Mouse (Mus musculus): ENCODE measurements around the gene Selp. TPM values are rescaled to one million over a fixed set of nuclear protein-coding genes. Genes with fewer than 3 reads are reported as not detected.

Gene Selp
- polyA plus RNA-seq, 1 experiment from 2014 or later, result 0.53 TPM

DNA sequence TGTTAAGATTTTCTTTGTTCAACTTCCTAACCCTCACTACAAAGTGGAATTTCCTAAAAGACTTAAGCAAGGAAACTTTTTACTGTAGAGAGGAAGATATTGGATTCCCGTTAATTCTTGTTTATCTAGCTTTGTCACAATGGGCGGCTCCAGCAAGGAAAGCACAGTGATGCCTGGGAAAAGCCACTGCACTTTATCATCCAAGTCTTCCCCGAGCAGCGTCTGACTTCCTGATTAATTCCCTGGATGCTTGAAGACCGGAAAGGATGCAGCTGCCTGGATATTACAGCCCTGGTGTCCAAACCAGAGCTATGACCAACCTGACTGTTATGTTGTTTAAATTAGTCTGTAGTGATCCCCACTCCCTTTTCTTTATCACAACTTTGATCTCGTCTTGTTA is 18.3 kb upstream of the Selp start:
- H3K9me3 ChIP-seq (ENCODE audit: control insufficient read depth, low read length), result no peaks in the 10 kb centered on the region
- no peak for ATAC-seq (ENCODE audit: insufficient number of reproducible peaks, insufficient read depth, low FRiP score, low read depth)
- 34% methylated on average over 6 of the region's 6 CpGs for WGBS

DNA sequence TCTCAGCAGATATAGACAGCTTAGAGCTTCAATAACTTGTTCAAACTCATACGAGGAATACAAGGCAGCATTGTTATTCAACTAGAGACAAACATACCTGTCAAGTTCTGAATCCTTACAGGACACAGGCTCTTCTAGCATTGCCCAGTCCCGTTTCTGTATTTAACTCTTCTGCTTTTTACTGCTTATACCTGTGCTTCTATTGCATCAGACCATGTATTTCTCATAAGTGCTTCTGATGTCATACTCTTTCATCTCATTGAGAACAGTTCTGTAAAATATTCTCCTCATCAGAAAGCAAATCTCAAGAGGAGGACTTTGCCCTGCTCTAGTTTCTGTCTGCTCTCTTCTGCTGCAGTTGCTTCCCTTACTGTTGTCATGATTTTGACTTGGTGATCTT is 17.2 kb upstream of the Selp start:
- no peak for ATAC-seq (ENCODE audit: insufficient number of reproducible peaks, insufficient read depth, low FRiP score, low read depth)
- 67% methylated on average over 2 of the region's 2 CpGs for WGBS
- H3K27ac ChIP-seq (replicated peaks in 1 of 2; ENCODE audit: control insufficient read depth in 1 of 2, insufficient read depth in 1 of 2, low read depth in 2 of 2, low read length in 2 of 2), result no peak overlapping the region
- no peak overlapping the region for H3K4me2 ChIP-seq (ENCODE audit: low read length)
- H3K36me3 ChIP-seq (ENCODE audit: control insufficient read depth, insufficient read depth, low read length), result no peaks in the 10 kb centered on the region
- H3K4me3 ChIP-seq (ENCODE audit: control insufficient read depth in 1 of 2, insufficient read depth in 1 of 2, low read depth in 1 of 2, low read length in 2 of 2), result no peak overlapping the region
- H3K9me3 ChIP-seq (ENCODE audit: control insufficient read depth, low read length), result no peaks in the 10 kb centered on the region
- no peaks in the 10 kb centered on the region for H3K4me1 ChIP-seq (ENCODE audit: control insufficient read depth in 2 of 2, insufficient read depth in 2 of 2, low read length in 2 of 2)
- H3K9ac ChIP-seq (ENCODE audit: low read length), result no peak overlapping the region
- H3K27me3 ChIP-seq (ENCODE audit: control insufficient read depth, insufficient read depth, low read length), result no peaks in the 10 kb centered on the region

More for the DNA sequence above, 18.3 kb upstream of the Selp start:
- Histone ChIP-seq H3K9ac (ENCODE audit: low read length) (no peak overlapping the region), H3K27ac (replicated peaks in 1 of 2; ENCODE audit: control insufficient read depth in 1 of 2, insufficient read depth in 1 of 2, low read depth in 2 of 2, low read length in 2 of 2) (no peak overlapping the region), H3K4me2 (ENCODE audit: low read length) (no peak overlapping the region), H3K4me3 (ENCODE audit: control insufficient read depth in 1 of 2, insufficient read depth in 1 of 2, low read depth in 1 of 2, low read length in 2 of 2) (no peak overlapping the region), H3K4me1 (ENCODE audit: control insufficient read depth in 2 of 2, insufficient read depth in 2 of 2, low read length in 2 of 2) (no peaks in the 10 kb centered on the region), H3K36me3 (ENCODE audit: control insufficient read depth, insufficient read depth, low read length) (no peaks in the 10 kb centered on the region), H3K27me3 (ENCODE audit: control insufficient read depth, insufficient read depth, low read length) (no peaks in the 10 kb centered on the region)

DNA sequence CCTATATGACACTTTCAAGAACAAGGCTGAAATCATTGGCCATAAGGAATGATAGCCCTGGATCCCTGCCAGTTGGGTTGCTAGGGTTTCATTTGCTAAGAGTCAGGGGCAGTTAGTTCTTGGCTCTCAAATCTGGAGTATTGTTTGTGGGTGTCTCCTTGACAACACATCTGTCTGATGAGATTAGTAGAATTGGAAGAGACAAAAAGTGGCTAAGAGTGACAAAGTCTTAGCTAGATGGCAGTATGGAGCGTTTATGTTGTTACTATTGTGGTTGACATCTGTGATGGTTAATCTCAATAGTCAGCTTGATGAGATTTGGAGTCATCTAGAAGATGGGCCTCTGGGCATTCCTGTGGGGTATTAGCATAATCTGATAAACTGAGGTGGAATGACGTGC is 16.7 kb upstream of the Selp start:
- no peaks in the 10 kb centered on the region for H3K36me3 ChIP-seq (ENCODE audit: control insufficient read depth, insufficient read depth, low read length)

DNA sequence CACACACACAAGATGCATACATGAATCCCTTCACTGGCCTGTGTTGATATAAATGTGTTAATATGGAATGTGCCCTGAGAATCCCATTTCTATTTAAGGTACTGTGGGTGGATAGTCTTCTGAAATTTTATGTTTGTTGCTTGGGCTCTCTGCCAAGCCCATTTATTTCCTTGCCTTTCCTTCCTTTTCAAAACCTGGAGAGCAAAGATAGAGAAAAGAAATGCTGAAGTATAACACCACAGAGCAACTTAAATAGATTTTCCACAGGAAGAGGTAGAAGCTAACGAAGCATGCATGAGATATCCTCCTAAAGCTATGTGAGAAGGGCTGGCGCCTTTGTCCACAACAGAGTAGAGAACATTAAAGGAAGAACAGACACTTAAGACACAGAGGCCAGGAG is 5.3 kb upstream of the Selp start:
- Histone ChIP-seq H3K4me3 (ENCODE audit: control insufficient read depth in 1 of 2, insufficient read depth in 1 of 2, low read depth in 1 of 2, low read length in 2 of 2) (no peak overlapping the region), H3K4me2 (ENCODE audit: low read length) (no peak overlapping the region), H3K27me3 (ENCODE audit: control insufficient read depth, insufficient read depth, low read length) (no peaks in the 10 kb centered on the region), H3K4me1 (ENCODE audit: control insufficient read depth in 2 of 2, insufficient read depth in 2 of 2, low read length in 2 of 2) (no peaks in the 10 kb centered on the region), H3K36me3 (ENCODE audit: control insufficient read depth, insufficient read depth, low read length) (no peaks in the 10 kb centered on the region), H3K9me3 (ENCODE audit: control insufficient read depth, low read length) (no peaks in the 10 kb centered on the region), H3K9ac (ENCODE audit: low read length) (no peak overlapping the region), H3K27ac (replicated peaks in 1 of 2; ENCODE audit: control insufficient read depth in 1 of 2, insufficient read depth in 1 of 2, low read depth in 2 of 2, low read length in 2 of 2) (no peak overlapping the region)
- no peak for ATAC-seq (ENCODE audit: insufficient number of reproducible peaks, insufficient read depth, low FRiP score, low read depth)
- WGBS, result 51% methylated on average over 2 of the region's 2 CpGs

More for the DNA sequence above, 16.7 kb upstream of the Selp start:
- WGBS, result 64% methylated on average over 2 of the region's 2 CpGs
- H3K27me3 ChIP-seq (ENCODE audit: control insufficient read depth, insufficient read depth, low read length), result no peaks in the 10 kb centered on the region
- H3K4me3 ChIP-seq (ENCODE audit: control insufficient read depth in 1 of 2, insufficient read depth in 1 of 2, low read depth in 1 of 2, low read length in 2 of 2), result no peak overlapping the region
- H3K4me1 ChIP-seq (ENCODE audit: control insufficient read depth in 2 of 2, insufficient read depth in 2 of 2, low read length in 2 of 2), result no peaks in the 10 kb centered on the region
- no peak overlapping the region for H3K9ac ChIP-seq (ENCODE audit: low read length)
- ATAC-seq (ENCODE audit: insufficient number of reproducible peaks, insufficient read depth, low FRiP score, low read depth), result no peak
- no peak overlapping the region for H3K4me2 ChIP-seq (ENCODE audit: low read length)
- H3K27ac ChIP-seq (replicated peaks in 1 of 2; ENCODE audit: control insufficient read depth in 1 of 2, insufficient read depth in 1 of 2, low read depth in 2 of 2, low read length in 2 of 2), result no peak overlapping the region
- no peaks in the 10 kb centered on the region for H3K9me3 ChIP-seq (ENCODE audit: control insufficient read depth, low read length)

DNA sequence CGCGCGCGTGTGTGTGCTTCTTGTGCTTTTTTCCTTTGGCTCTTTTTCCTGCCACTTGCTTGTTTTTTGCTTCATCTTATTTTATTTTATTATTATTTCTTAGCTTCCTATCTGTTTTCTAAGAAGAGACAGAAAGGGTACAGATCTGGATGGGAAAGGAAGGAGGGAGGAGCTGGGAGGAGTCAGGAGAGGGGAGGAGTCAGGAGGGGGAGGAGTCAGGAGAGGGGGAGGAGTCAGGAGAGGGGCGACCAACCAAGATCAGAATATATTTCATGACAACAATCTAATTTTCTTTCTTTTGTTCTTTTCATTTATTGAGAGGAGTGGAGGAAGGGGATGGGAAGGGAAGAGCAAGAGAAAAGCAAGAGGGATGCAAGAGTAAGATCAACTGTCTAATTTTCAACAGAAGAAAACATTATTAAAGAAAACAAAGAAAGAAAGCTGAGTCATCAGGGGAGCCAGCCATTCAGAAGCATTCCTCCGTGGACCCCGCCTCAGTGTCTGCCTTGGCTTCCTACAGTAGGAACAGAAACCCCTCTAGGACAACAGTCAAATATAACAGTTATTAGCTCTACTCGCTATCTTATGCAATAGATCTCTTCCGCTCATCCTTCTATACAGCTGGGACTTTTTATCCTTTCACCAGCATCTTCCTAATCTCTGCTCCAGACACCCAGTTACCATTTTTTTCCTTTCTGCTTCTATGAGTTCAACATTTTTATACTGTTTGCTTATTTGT is 4.3 kb upstream of the Selp start:
- Histone ChIP-seq H3K27ac (replicated peaks in 1 of 2; ENCODE audit: control insufficient read depth in 1 of 2, insufficient read depth in 1 of 2, low read depth in 2 of 2, low read length in 2 of 2) (no peak overlapping the region), H3K9ac (ENCODE audit: low read length) (no peak overlapping the region), H3K4me3 (ENCODE audit: control insufficient read depth in 1 of 2, insufficient read depth in 1 of 2, low read depth in 1 of 2, low read length in 2 of 2) (no peak overlapping the region), H3K4me2 (ENCODE audit: low read length) (no peak overlapping the region), H3K9me3 (ENCODE audit: control insufficient read depth, low read length) (no peaks in the 10 kb centered on the region), H3K36me3 (ENCODE audit: control insufficient read depth, insufficient read depth, low read length) (no peaks in the 10 kb centered on the region), H3K27me3 (ENCODE audit: control insufficient read depth, insufficient read depth, low read length) (no peaks in the 10 kb centered on the region), H3K4me1 (ENCODE audit: control insufficient read depth in 2 of 2, insufficient read depth in 2 of 2, low read length in 2 of 2) (no peaks in the 10 kb centered on the region)
- WGBS, result 91% methylated on average over 9 of the region's 9 CpGs
- no peak for ATAC-seq (ENCODE audit: insufficient number of reproducible peaks, insufficient read depth, low FRiP score, low read depth)

DNA sequence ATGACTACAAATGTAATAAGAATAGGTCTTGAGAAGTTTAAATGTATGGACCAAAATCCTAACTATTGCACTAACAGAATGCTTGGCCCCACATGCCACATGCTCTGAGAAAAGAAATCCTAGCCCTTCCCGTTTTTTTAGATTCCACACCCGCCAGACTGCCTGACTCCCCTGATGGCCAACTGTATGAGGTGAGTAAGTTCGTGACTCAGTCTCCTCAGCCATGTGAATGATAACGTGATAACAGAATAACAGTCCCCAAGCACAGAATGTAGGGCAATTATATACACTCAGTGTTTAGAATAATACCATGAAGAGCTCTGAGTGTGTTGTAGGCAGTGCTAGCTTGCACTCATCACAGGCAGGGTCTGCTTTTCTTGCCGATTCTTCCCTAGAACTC is 784 bp upstream of the Selp start:
- no peak overlapping the region for H3K4me2 ChIP-seq (ENCODE audit: low read length)
- H3K9me3 ChIP-seq (ENCODE audit: control insufficient read depth, low read length), result no peaks in the 10 kb centered on the region
- 66% methylated on average over 5 of the region's 5 CpGs for WGBS

DNA sequence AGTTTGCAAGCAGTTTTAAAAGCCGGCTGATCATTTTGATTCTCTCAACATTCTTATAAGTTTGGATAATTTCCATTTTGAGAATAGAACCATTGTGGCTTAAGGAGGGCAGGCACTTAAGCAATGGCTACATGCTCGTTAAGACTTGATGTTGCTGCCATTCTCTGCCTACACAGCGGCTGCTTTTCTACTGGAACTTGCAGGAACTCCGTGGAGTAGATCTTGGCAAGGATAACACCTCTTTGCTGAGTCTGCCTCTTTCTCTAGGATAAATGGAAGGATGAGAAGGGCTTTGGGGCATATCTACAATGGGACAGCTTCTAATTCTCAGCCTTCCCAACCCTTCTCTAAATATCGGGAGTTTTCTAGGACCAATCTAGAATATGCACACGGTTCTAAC is 583 bp downstream of the Selp start:
- H3K9me3 ChIP-seq (ENCODE audit: control insufficient read depth, low read length), result no peaks in the 10 kb centered on the region
- H3K4me1 ChIP-seq (ENCODE audit: control insufficient read depth in 2 of 2, insufficient read depth in 2 of 2, low read length in 2 of 2), result no peaks in the 10 kb centered on the region; a peak in 1 of 4 replicates
- no peak overlapping the region for H3K9ac ChIP-seq (ENCODE audit: low read length)
- no peak overlapping the region for H3K27ac ChIP-seq (replicated peaks in 1 of 2; ENCODE audit: control insufficient read depth in 1 of 2, insufficient read depth in 1 of 2, low read depth in 2 of 2, low read length in 2 of 2)
- no peaks in the 10 kb centered on the region for H3K27me3 ChIP-seq (ENCODE audit: control insufficient read depth, insufficient read depth, low read length)
- 76% methylated on average over 6 of the region's 6 CpGs for WGBS
- H3K4me2 ChIP-seq (ENCODE audit: low read length), result no peak overlapping the region
- ATAC-seq (ENCODE audit: insufficient number of reproducible peaks, insufficient read depth, low FRiP score, low read depth), result no peak
- no peaks in the 10 kb centered on the region for H3K36me3 ChIP-seq (ENCODE audit: control insufficient read depth, insufficient read depth, low read length)
- no peak overlapping the region for H3K4me3 ChIP-seq (ENCODE audit: control insufficient read depth in 1 of 2, insufficient read depth in 1 of 2, low read depth in 1 of 2, low read length in 2 of 2)

More for the DNA sequence above, 784 bp upstream of the Selp start:
- no peak overlapping the region for H3K4me3 ChIP-seq (ENCODE audit: control insufficient read depth in 1 of 2, insufficient read depth in 1 of 2, low read depth in 1 of 2, low read length in 2 of 2)
- ATAC-seq (ENCODE audit: insufficient number of reproducible peaks, insufficient read depth, low FRiP score, low read depth), result no peak
- no peak overlapping the region for H3K9ac ChIP-seq (ENCODE audit: low read length)
- no peaks in the 10 kb centered on the region for H3K27me3 ChIP-seq (ENCODE audit: control insufficient read depth, insufficient read depth, low read length)
- no peak overlapping the region for H3K27ac ChIP-seq (replicated peaks in 1 of 2; ENCODE audit: control insufficient read depth in 1 of 2, insufficient read depth in 1 of 2, low read depth in 2 of 2, low read length in 2 of 2)
- no peaks in the 10 kb centered on the region for H3K4me1 ChIP-seq (ENCODE audit: control insufficient read depth in 2 of 2, insufficient read depth in 2 of 2, low read length in 2 of 2)
- no peaks in the 10 kb centered on the region for H3K36me3 ChIP-seq (ENCODE audit: control insufficient read depth, insufficient read depth, low read length)

DNA sequence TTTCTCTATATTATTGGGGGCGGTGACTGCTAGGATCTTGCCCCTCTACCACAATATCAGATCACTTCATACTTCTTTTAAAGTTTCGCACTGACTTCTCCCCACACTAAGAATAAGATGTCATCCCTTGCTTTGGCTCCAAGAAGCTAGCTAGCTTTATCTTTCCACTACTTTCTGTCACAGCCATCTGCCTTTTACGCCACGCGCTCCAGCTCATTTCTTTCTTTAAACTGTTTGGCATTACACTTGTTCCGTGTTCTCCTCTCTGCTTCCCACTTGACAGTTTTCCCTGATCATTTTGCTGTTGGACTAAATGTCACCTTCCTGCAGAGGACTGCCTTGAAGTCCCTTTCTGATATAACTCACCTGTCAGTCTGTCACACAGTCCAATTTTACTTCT is 2.8 kb downstream of the Selp start:
- Histone ChIP-seq H3K9ac (ENCODE audit: low read length) (no peak overlapping the region), H3K4me2 (ENCODE audit: low read length) (no peak overlapping the region), H3K27ac (replicated peaks in 1 of 2; ENCODE audit: control insufficient read depth in 1 of 2, insufficient read depth in 1 of 2, low read depth in 2 of 2, low read length in 2 of 2) (no peak overlapping the region), H3K27me3 (ENCODE audit: control insufficient read depth, insufficient read depth, low read length) (no peaks in the 10 kb centered on the region), H3K4me1 (ENCODE audit: control insufficient read depth in 2 of 2, insufficient read depth in 2 of 2, low read length in 2 of 2) (no peaks in the 10 kb centered on the region; a peak in 1 of 4 replicates), H3K4me3 (ENCODE audit: control insufficient read depth in 1 of 2, insufficient read depth in 1 of 2, low read depth in 1 of 2, low read length in 2 of 2) (no peak overlapping the region), H3K36me3 (ENCODE audit: control insufficient read depth, insufficient read depth, low read length) (no peaks in the 10 kb centered on the region), H3K9me3 (ENCODE audit: control insufficient read depth, low read length) (no peaks in the 10 kb centered on the region)
- WGBS, result 87% methylated on average over 6 of the region's 6 CpGs
- ATAC-seq (ENCODE audit: insufficient number of reproducible peaks, insufficient read depth, low FRiP score, low read depth), result no peak
